Mouse (Mus musculus): ENCODE results near the gene Rassf6. TPM values are rescaled to one million over a fixed set of nuclear protein-coding genes. Genes with fewer than 3 reads are reported as not detected.

Rassf6 gene
- polyA plus RNA-seq (2014; fragmentation: Nextera tagmentation; extraction: Ambion mirVana) = 0.29 and 0.61 TPM in 2 replicates

GRCm38 (mm10) chr5:90640286-90641217, at the start of gene Rassf6:
Rassf6 (minus strand) TSS chr5:90640657.
- Histone ChIP-seq H3K4me2 (ENCODE audit: low read depth, low read length) (peak within 1 kb of the TSS; percentile 88), H3K27me3 (ENCODE audit: control insufficient read depth, insufficient read depth, low read length) (no peaks in the 10 kb centered on the region), H3K36me3 (replicated peaks; ENCODE audit: control insufficient read depth, insufficient read depth, low read depth, low read length) (no peaks in the 10 kb centered on the region), H3K4me1 (ENCODE audit: control insufficient read depth, insufficient read depth, low read length) (no peaks in the 10 kb centered on the region), H3K4me3 (ENCODE audit: low read depth, low read length) (peak within 1 kb of the TSS; percentile 36), H3K9me3 (replicated peaks; ENCODE audit: control insufficient read depth, low read length) (no peaks in the 10 kb centered on the region), H3K27ac (replicated peaks; ENCODE audit: low read depth, low read length) (no peak within 1 kb of the TSS), H3K9ac (replicated peaks; ENCODE audit: low read length) (no peak within 1 kb of the TSS; the same call in 1 of the 2 replicates)
- DNase-seq (ENCODE audit: low spot score) = peak; percentile 45
- peak; percentile 62 for ATAC-seq (replicated peaks; ENCODE audit: insufficient number of reproducible peaks, low FRiP score, low TSS enrichment, low read depth)
- WGBS = 9% methylated on average over 26 of the region's 26 CpGs

GRCm38 (mm10) chr5:90689426-90690128, 49.1 kb upstream of the Rassf6 start:
- Histone ChIP-seq H3K4me3 (ENCODE audit: low read depth, low read length) (no peak overlapping the region), H3K9ac (replicated peaks; ENCODE audit: low read length) (no peak overlapping the region), H3K27ac (replicated peaks; ENCODE audit: low read depth, low read length) (no peak overlapping the region), H3K4me1 (ENCODE audit: control insufficient read depth, insufficient read depth, low read length) (no peaks in the 10 kb centered on the region), H3K27me3 (ENCODE audit: control insufficient read depth, insufficient read depth, low read length) (no peaks in the 10 kb centered on the region), H3K9me3 (replicated peaks; ENCODE audit: control insufficient read depth, low read length) (no peaks in the 10 kb centered on the region), H3K4me2 (ENCODE audit: low read depth, low read length) (no peak overlapping the region), H3K36me3 (replicated peaks; ENCODE audit: control insufficient read depth, insufficient read depth, low read depth, low read length) (no peaks in the 10 kb centered on the region)
- DNase-seq (ENCODE audit: low spot score) (no peak), ATAC-seq (replicated peaks; ENCODE audit: insufficient number of reproducible peaks, low FRiP score, low TSS enrichment, low read depth) (no peak)
- WGBS = 91% methylated on average over 8 of the region's 8 CpGs

DNA sequence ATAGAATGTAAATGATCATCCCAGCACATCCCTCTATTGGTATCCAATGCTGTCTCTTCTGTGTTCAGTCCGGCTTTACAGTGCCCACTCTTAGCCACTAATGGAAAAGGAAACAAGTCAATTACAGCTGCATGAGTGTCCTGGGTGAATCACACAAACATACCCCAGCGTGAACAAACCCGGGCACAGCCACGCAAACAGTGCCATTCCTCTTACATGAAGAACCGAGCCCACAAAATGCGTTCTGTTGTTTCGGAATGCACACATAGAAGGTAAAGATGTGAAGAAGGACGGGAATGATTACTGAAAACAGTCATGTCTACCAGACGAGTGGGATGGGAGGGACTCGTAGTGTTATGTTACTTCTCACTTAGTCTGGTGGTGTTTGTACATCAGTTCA, 47.5 kb upstream of the Rassf6 start:
- Histone ChIP-seq H3K27ac (replicated peaks; ENCODE audit: low read depth, low read length) (no peak overlapping the region), H3K4me2 (ENCODE audit: low read depth, low read length) (no peak overlapping the region), H3K9ac (replicated peaks; ENCODE audit: low read length) (no peak overlapping the region), H3K36me3 (replicated peaks; ENCODE audit: control insufficient read depth, insufficient read depth, low read depth, low read length) (no peaks in the 10 kb centered on the region), H3K4me3 (ENCODE audit: low read depth, low read length) (no peak overlapping the region), H3K27me3 (ENCODE audit: control insufficient read depth, insufficient read depth, low read length) (no peaks in the 10 kb centered on the region), H3K4me1 (ENCODE audit: control insufficient read depth, insufficient read depth, low read length) (no peaks in the 10 kb centered on the region), H3K9me3 (replicated peaks; ENCODE audit: control insufficient read depth, low read length) (no peaks in the 10 kb centered on the region)
- DNase-seq (ENCODE audit: low spot score) (no peak), ATAC-seq (replicated peaks; ENCODE audit: insufficient number of reproducible peaks, low FRiP score, low TSS enrichment, low read depth) (no peak)
- 93% methylated on average over 10 of the region's 10 CpGs for WGBS

DNA sequence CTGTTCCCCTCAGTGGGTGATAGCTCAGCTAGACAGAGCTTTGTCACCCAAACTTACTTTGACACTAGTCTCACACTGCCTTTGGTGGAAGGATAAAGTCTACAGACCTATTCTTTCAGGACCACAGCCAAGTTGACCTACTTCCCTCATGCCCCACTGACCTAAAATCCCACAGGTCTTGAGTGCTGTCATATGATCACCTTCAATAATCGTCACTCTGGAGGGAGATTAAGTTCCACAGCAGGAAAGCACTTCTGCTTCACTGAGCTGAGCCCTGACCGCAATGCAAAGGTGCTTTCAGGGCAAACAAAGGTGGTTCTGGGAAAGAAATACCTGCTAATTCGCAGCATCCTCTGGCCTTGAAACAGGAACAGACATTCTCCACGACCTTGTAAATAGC, 44.5 kb upstream of the Rassf6 start:
- no peak overlapping the region for H3K27ac ChIP-seq (replicated peaks; ENCODE audit: low read depth, low read length)
- H3K4me2 ChIP-seq (ENCODE audit: low read depth, low read length) = no peak overlapping the region
- H3K27me3 ChIP-seq (ENCODE audit: control insufficient read depth, insufficient read depth, low read length) = no peaks in the 10 kb centered on the region
- no peaks in the 10 kb centered on the region for H3K4me1 ChIP-seq (ENCODE audit: control insufficient read depth, insufficient read depth, low read length)
- DNase-seq (ENCODE audit: low spot score) (no peak), ATAC-seq (replicated peaks; ENCODE audit: insufficient number of reproducible peaks, low FRiP score, low TSS enrichment, low read depth) (no peak)
- no peaks in the 10 kb centered on the region for H3K36me3 ChIP-seq (replicated peaks; ENCODE audit: control insufficient read depth, insufficient read depth, low read depth, low read length)
- no peak overlapping the region for H3K9ac ChIP-seq (replicated peaks; ENCODE audit: low read length)
- H3K4me3 ChIP-seq (ENCODE audit: low read depth, low read length) = no peak overlapping the region
- WGBS = 42% methylated on average over 4 of the region's 4 CpGs
- no peaks in the 10 kb centered on the region for H3K9me3 ChIP-seq (replicated peaks; ENCODE audit: control insufficient read depth, low read length)

- H3K4me3 ChIP-seq (ENCODE audit: low read depth, low read length) = no peak overlapping the region
- no peak overlapping the region for H3K27ac ChIP-seq (replicated peaks; ENCODE audit: low read depth, low read length)
- no peaks in the 10 kb centered on the region for H3K9me3 ChIP-seq (replicated peaks; ENCODE audit: control insufficient read depth, low read length)
- no peaks in the 10 kb centered on the region for H3K27me3 ChIP-seq (ENCODE audit: control insufficient read depth, insufficient read depth, low read length)
- H3K36me3 ChIP-seq (replicated peaks; ENCODE audit: control insufficient read depth, insufficient read depth, low read depth, low read length) = no peaks in the 10 kb centered on the region
- ATAC-seq (replicated peaks; ENCODE audit: insufficient number of reproducible peaks, low FRiP score, low TSS enrichment, low read depth) = no peak
- WGBS = 84% methylated on average over 4 of the region's 4 CpGs
- no peak overlapping the region for H3K9ac ChIP-seq (replicated peaks; ENCODE audit: low read length)
- H3K4me1 ChIP-seq (ENCODE audit: control insufficient read depth, insufficient read depth, low read length) = no peaks in the 10 kb centered on the region
- DNase-seq (ENCODE audit: low spot score) = no peak
- no peak overlapping the region for H3K4me2 ChIP-seq (ENCODE audit: low read depth, low read length)
Observed at GRCm38 (mm10) chr5:90681842-90682241, 41.4 kb upstream of the Rassf6 start.

DNA sequence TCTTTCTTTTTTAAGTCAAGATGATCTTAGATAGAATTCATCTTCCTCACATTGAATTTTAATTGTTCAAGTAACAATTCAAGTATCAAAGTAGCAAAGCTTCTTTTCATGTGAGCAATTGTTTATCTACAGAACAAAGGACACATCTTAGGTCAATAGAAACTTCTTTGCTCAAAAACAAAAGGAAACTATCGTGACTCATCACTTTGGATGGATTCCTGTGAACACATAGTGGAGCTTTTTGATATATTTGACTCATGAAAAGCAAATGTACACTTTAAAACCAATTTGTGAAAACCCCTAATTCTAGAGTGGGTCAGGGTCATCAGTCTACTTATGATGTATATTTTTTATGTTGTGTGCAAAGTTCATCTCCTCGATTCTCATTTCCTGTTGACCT, 37.1 kb upstream of the Rassf6 start:
- Histone ChIP-seq H3K9ac (replicated peaks; ENCODE audit: low read length) (no peak overlapping the region), H3K27me3 (ENCODE audit: control insufficient read depth, insufficient read depth, low read length) (no peaks in the 10 kb centered on the region), H3K4me1 (ENCODE audit: control insufficient read depth, insufficient read depth, low read length) (no peaks in the 10 kb centered on the region), H3K9me3 (replicated peaks; ENCODE audit: control insufficient read depth, low read length) (no peaks in the 10 kb centered on the region), H3K4me2 (ENCODE audit: low read depth, low read length) (no peak overlapping the region), H3K36me3 (replicated peaks; ENCODE audit: control insufficient read depth, insufficient read depth, low read depth, low read length) (no peaks in the 10 kb centered on the region), H3K27ac (replicated peaks; ENCODE audit: low read depth, low read length) (no peak overlapping the region), H3K4me3 (ENCODE audit: low read depth, low read length) (no peak overlapping the region)
- WGBS = 83% methylated on average over 2 of the region's 2 CpGs
- DNase-seq (ENCODE audit: low spot score) = no peak
- no peak for ATAC-seq (replicated peaks; ENCODE audit: insufficient number of reproducible peaks, low FRiP score, low TSS enrichment, low read depth)

DNA sequence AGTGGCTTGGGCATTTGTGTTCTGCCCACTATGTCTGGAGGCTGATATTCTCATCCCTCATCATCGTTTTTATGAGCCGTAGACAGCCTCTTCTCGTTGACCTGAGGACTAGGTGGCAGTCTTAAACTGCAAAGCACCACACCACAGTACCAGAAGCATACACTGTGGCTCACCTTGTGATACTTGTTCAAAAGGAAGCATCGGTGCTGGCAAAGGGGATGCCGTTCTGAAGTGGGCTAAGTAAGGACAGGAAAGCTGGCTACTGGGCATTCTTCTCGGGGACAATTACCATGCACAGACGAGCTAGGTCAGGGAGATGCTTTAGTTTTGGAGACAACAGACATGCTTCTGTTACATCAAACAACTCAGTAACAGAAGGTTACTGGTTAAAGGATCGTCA, 21.4 kb upstream of the Rassf6 start:
- ATAC-seq (replicated peaks; ENCODE audit: insufficient number of reproducible peaks, low FRiP score, low TSS enrichment, low read depth) = no peak

GRCm38 (mm10) chr5:90661436-90661835, 21.0 kb upstream of the Rassf6 start:
- no peak overlapping the region for H3K4me3 ChIP-seq (ENCODE audit: low read depth, low read length)
- 18% methylated on average over 9 of the region's 9 CpGs for WGBS
- no peaks in the 10 kb centered on the region for H3K27me3 ChIP-seq (ENCODE audit: control insufficient read depth, insufficient read depth, low read length)
- peak; percentile 86 for DNase-seq (ENCODE audit: low spot score)
- H3K9me3 ChIP-seq (replicated peaks; ENCODE audit: control insufficient read depth, low read length) = no peaks in the 10 kb centered on the region
- no peak overlapping the region for H3K27ac ChIP-seq (replicated peaks; ENCODE audit: low read depth, low read length)
- H3K9ac ChIP-seq (replicated peaks; ENCODE audit: low read length) = no peak overlapping the region
- no peak overlapping the region; the same call in 1 of the 2 replicates for H3K4me2 ChIP-seq (ENCODE audit: low read depth, low read length)
- ATAC-seq (replicated peaks; ENCODE audit: insufficient number of reproducible peaks, low FRiP score, low TSS enrichment, low read depth) = peak; percentile 36; the same call in 1 of the 2 replicates
- no peaks in the 10 kb centered on the region for H3K36me3 ChIP-seq (replicated peaks; ENCODE audit: control insufficient read depth, insufficient read depth, low read depth, low read length)
- H3K4me1 ChIP-seq (ENCODE audit: control insufficient read depth, insufficient read depth, low read length) = no peaks in the 10 kb centered on the region

More for the DNA sequence above, 21.4 kb upstream of the Rassf6 start:
- Histone ChIP-seq H3K4me3 (ENCODE audit: low read depth, low read length) (no peak overlapping the region), H3K9me3 (replicated peaks; ENCODE audit: control insufficient read depth, low read length) (no peaks in the 10 kb centered on the region), H3K4me2 (ENCODE audit: low read depth, low read length) (no peak overlapping the region), H3K36me3 (replicated peaks; ENCODE audit: control insufficient read depth, insufficient read depth, low read depth, low read length) (no peaks in the 10 kb centered on the region), H3K27ac (replicated peaks; ENCODE audit: low read depth, low read length) (no peak overlapping the region), H3K9ac (replicated peaks; ENCODE audit: low read length) (no peak overlapping the region), H3K4me1 (ENCODE audit: control insufficient read depth, insufficient read depth, low read length) (no peaks in the 10 kb centered on the region), H3K27me3 (ENCODE audit: control insufficient read depth, insufficient read depth, low read length) (no peaks in the 10 kb centered on the region)
- DNase-seq (ENCODE audit: low spot score) = no peak
- WGBS = 62% methylated on average over 8 of the region's 8 CpGs

Measured in embryonic facial prominence, embryonic 11.5 days (tissue).